Mouse (Mus musculus) effector memory CD4-positive, alpha-beta T cell, adult 7 months (primary cell): Measurements from ENCODE around the gene Gdf7. TPM values are rescaled to one million over a fixed set of nuclear protein-coding genes. Genes with fewer than 3 reads are reported as not detected.

Experiments used
- polyA plus RNA-seq: library from polyadenylated mRNA; unstranded; fragments of 100-300 nt; shearing (Covaris generic); gene quantifications from one replicate; pipeline ENCODE4 v1.2.1, GENCODE M21; 2017

Gene Gdf7
- not detected for polyA plus RNA-seq

GRCm38 (mm10) chr12:8301841-8302431 lies at the start of gene Gdf7:
Gdf7 (minus strand) TSS chr12:8301954.

GRCm38 (mm10) chr12:8313270-8313771 lies 11.6 kb upstream of the Gdf7 start, which contains the start of gene Hs1bp3:
Hs1bp3 (plus strand) TSS chr12:8313432.

Other genes with a start within 250 kb of the Gdf7 start
- 49.0 TPM for gene Ldah, start 93.8 kb downstream of the Gdf7 start, polyA plus RNA-seq
- 3.4 TPM for gene Hs1bp3, start 11.5 kb upstream of the Gdf7 start, polyA plus RNA-seq
- 21.9 TPM for gene Rhob, start 198.1 kb upstream of the Gdf7 start, polyA plus RNA-seq